Mouse (Mus musculus): ENCODE data around the gene Zbtb20. TPM values are rescaled to one million over a fixed set of nuclear protein-coding genes. Genes with fewer than 3 reads are reported as not detected.

Zbtb20 gene
- polyA plus RNA-seq, 1 experiment: 4.0 TPM

- Histone ChIP-seq H3K27me3 (ENCODE audit: control insufficient read depth, insufficient read depth, insufficient read length) (no peaks in the 10 kb centered on the region), H3ac (ENCODE audit: control insufficient read depth, insufficient read length, low read depth) (no peak overlapping the region), H3K36me3 (ENCODE audit: control insufficient read depth, insufficient read depth) (no peaks in the 10 kb centered on the region), H3K4me3 (ENCODE audit: insufficient read depth, poor library complexity, severe bottlenecking) (no peak overlapping the region), H3K79me2 (ENCODE audit: control insufficient read depth, insufficient read depth) (peaks cover 6% of the 10 kb centered on the region), H3K79me3 (ENCODE audit: low read depth) (no peaks in the 10 kb centered on the region)
- TF ChIP-seq CTCF (IDR thresholded peaks at IDR 0.05; ENCODE audit: control insufficient read depth, insufficient read depth, insufficient read length) (no peak), USF1 (IDR thresholded peaks at IDR 0.05; ENCODE audit: low read depth) (no peak), MYOD1 (IDR thresholded peaks at IDR 0.05; ENCODE audit: control insufficient read depth, insufficient read length, low read depth) (peak; percentile 72)
These were observed 639.9 kb downstream of the Zbtb20 start for GRCm38 (mm10) chr16:43515538-43515937.

GRCm38 (mm10) chr16:43520274-43520673 lies 644.6 kb downstream of the Zbtb20 start:
- peaks cover 16% of the 10 kb centered on the region for H3K79me2 ChIP-seq (ENCODE audit: control insufficient read depth, insufficient read depth)
- TF ChIP-seq CTCF (IDR thresholded peaks at IDR 0.05; ENCODE audit: control insufficient read depth, insufficient read depth, insufficient read length) (no peak), USF1 (IDR thresholded peaks at IDR 0.05; ENCODE audit: low read depth) (no peak), MYOD1 (IDR thresholded peaks at IDR 0.05; ENCODE audit: control insufficient read depth, insufficient read length, low read depth) (no peak), MAX (IDR thresholded peaks at IDR 0.05) (no peak), MYOG (IDR thresholded peaks at IDR 0.05; ENCODE audit: control insufficient read depth, extremely low read depth, insufficient read length) (no peak), CEBPB (IDR thresholded peaks at IDR 0.05; ENCODE audit: low read depth) (no peak)
- no peak overlapping the region for H3K4me3 ChIP-seq (ENCODE audit: insufficient read depth, poor library complexity, severe bottlenecking)
- H3K36me3 ChIP-seq (ENCODE audit: control insufficient read depth, insufficient read depth): no peaks in the 10 kb centered on the region
- no peak overlapping the region for H3ac ChIP-seq (ENCODE audit: control insufficient read depth, insufficient read length, low read depth)
- no peaks in the 10 kb centered on the region for H3K27me3 ChIP-seq (ENCODE audit: control insufficient read depth, insufficient read depth, insufficient read length)
- H3K79me3 ChIP-seq (ENCODE audit: low read depth): peaks cover 4% of the 10 kb centered on the region

- Histone ChIP-seq H3K27me3 (ENCODE audit: control insufficient read depth, insufficient read depth, insufficient read length) (no peaks in the 10 kb centered on the region), H3ac (ENCODE audit: control insufficient read depth, insufficient read length, low read depth) (no peak overlapping the region), H3K79me3 (ENCODE audit: low read depth) (peaks cover 4% of the 10 kb centered on the region), H3K79me2 (ENCODE audit: control insufficient read depth, insufficient read depth) (peaks cover 10% of the 10 kb centered on the region), H3K4me3 (ENCODE audit: insufficient read depth, poor library complexity, severe bottlenecking) (no peak overlapping the region), H3K36me3 (ENCODE audit: control insufficient read depth, insufficient read depth) (no peaks in the 10 kb centered on the region)
- TF ChIP-seq CEBPB (IDR thresholded peaks at IDR 0.05; ENCODE audit: low read depth): no peak
- TF ChIP-seq USF1 (IDR thresholded peaks at IDR 0.05; ENCODE audit: low read depth): no peak
- no peak for TF ChIP-seq MYOD1 (IDR thresholded peaks at IDR 0.05; ENCODE audit: control insufficient read depth, insufficient read length, low read depth)
- TF ChIP-seq MAX (IDR thresholded peaks at IDR 0.05): no peak
- TF ChIP-seq CTCF (IDR thresholded peaks at IDR 0.05; ENCODE audit: control insufficient read depth, insufficient read depth, insufficient read length): no peak
- no peak for TF ChIP-seq FOSL1 (IDR thresholded peaks at IDR 0.05; ENCODE audit: insufficient read depth, low read length, poor library complexity, severe bottlenecking)
- no peak for TF ChIP-seq MYOG (IDR thresholded peaks at IDR 0.05; ENCODE audit: control insufficient read depth, extremely low read depth, insufficient read length)
These were observed 646.8 kb downstream of the Zbtb20 start for GRCm38 (mm10) chr16:43522482-43522881.

- no peaks in the 10 kb centered on the region for H3K27me3 ChIP-seq (ENCODE audit: control insufficient read depth, insufficient read depth, insufficient read length)
- H3K79me3 ChIP-seq (ENCODE audit: low read depth): peaks cover 4% of the 10 kb centered on the region
- TF ChIP-seq MYOD1 (IDR thresholded peaks at IDR 0.05; ENCODE audit: control insufficient read depth, insufficient read length, low read depth): no peak
- H3ac ChIP-seq (ENCODE audit: control insufficient read depth, insufficient read length, low read depth): no peak overlapping the region
- H3K79me2 ChIP-seq (ENCODE audit: control insufficient read depth, insufficient read depth): peaks cover 10% of the 10 kb centered on the region
- no peaks in the 10 kb centered on the region for H3K36me3 ChIP-seq (ENCODE audit: control insufficient read depth, insufficient read depth)
- no peak overlapping the region for H3K4me3 ChIP-seq (ENCODE audit: insufficient read depth, poor library complexity, severe bottlenecking)
These were observed 648.5 kb downstream of the Zbtb20 start for GRCm38 (mm10) chr16:43524179-43524578.

GRCm38 (mm10) chr16:43525624-43526023 lies 649.9 kb downstream of the Zbtb20 start:
- peaks cover 4% of the 10 kb centered on the region for H3K79me3 ChIP-seq (ENCODE audit: low read depth)
- peaks cover 10% of the 10 kb centered on the region for H3K79me2 ChIP-seq (ENCODE audit: control insufficient read depth, insufficient read depth)
- H3K27me3 ChIP-seq (ENCODE audit: control insufficient read depth, insufficient read depth, insufficient read length): no peaks in the 10 kb centered on the region
- no peak for TF ChIP-seq FOSL1 (IDR thresholded peaks at IDR 0.05; ENCODE audit: insufficient read depth, low read length, poor library complexity, severe bottlenecking)
- no peak for TF ChIP-seq MYOD1 (IDR thresholded peaks at IDR 0.05; ENCODE audit: control insufficient read depth, insufficient read length, low read depth)
- no peak for TF ChIP-seq MAX (IDR thresholded peaks at IDR 0.05)
- no peak for TF ChIP-seq USF1 (IDR thresholded peaks at IDR 0.05; ENCODE audit: low read depth)
- no peak for TF ChIP-seq MYOG (IDR thresholded peaks at IDR 0.05; ENCODE audit: control insufficient read depth, extremely low read depth, insufficient read length)
- H3ac ChIP-seq (ENCODE audit: control insufficient read depth, insufficient read length, low read depth): no peak overlapping the region
- H3K36me3 ChIP-seq (ENCODE audit: control insufficient read depth, insufficient read depth): no peaks in the 10 kb centered on the region
- H3K4me3 ChIP-seq (ENCODE audit: insufficient read depth, poor library complexity, severe bottlenecking): no peak overlapping the region

- H3K79me3 ChIP-seq (ENCODE audit: low read depth): no peaks in the 10 kb centered on the region
- no peaks in the 10 kb centered on the region for H3K27me3 ChIP-seq (ENCODE audit: control insufficient read depth, insufficient read depth, insufficient read length)
- no peak overlapping the region for H3ac ChIP-seq (ENCODE audit: control insufficient read depth, insufficient read length, low read depth)
- no peak overlapping the region for H3K4me3 ChIP-seq (ENCODE audit: insufficient read depth, poor library complexity, severe bottlenecking)
- no peaks in the 10 kb centered on the region for H3K36me3 ChIP-seq (ENCODE audit: control insufficient read depth, insufficient read depth)
- TF ChIP-seq USF1 (IDR thresholded peaks at IDR 0.05; ENCODE audit: low read depth): no peak
- TF ChIP-seq CTCF (IDR thresholded peaks at IDR 0.05; ENCODE audit: control insufficient read depth, insufficient read depth, insufficient read length): no peak
- no peak for TF ChIP-seq MAX (IDR thresholded peaks at IDR 0.05)
- TF ChIP-seq MYOG (IDR thresholded peaks at IDR 0.05; ENCODE audit: control insufficient read depth, extremely low read depth, insufficient read length): no peak
- no peak for TF ChIP-seq FOSL1 (IDR thresholded peaks at IDR 0.05; ENCODE audit: insufficient read depth, low read length, poor library complexity, severe bottlenecking)
- TF ChIP-seq MYOD1 (IDR thresholded peaks at IDR 0.05; ENCODE audit: control insufficient read depth, insufficient read length, low read depth): no peak
- TF ChIP-seq CEBPB (IDR thresholded peaks at IDR 0.05; ENCODE audit: low read depth): no peak
- H3K79me2 ChIP-seq (ENCODE audit: control insufficient read depth, insufficient read depth): peaks cover under 1% of the 10 kb centered on the region
These were observed 652.6 kb downstream of the Zbtb20 start for GRCm38 (mm10) chr16:43528300-43528699.

All from C2C12 (cell line).